Mouse (Mus musculus): Measurements from ENCODE around the gene Clcc1. TPM values are rescaled to one million over a fixed set of nuclear protein-coding genes. Genes with fewer than 3 reads are reported as not detected.

Gene Clcc1
- polyA plus RNA-seq, 1 experiment: 21.8 TPM

DNA sequence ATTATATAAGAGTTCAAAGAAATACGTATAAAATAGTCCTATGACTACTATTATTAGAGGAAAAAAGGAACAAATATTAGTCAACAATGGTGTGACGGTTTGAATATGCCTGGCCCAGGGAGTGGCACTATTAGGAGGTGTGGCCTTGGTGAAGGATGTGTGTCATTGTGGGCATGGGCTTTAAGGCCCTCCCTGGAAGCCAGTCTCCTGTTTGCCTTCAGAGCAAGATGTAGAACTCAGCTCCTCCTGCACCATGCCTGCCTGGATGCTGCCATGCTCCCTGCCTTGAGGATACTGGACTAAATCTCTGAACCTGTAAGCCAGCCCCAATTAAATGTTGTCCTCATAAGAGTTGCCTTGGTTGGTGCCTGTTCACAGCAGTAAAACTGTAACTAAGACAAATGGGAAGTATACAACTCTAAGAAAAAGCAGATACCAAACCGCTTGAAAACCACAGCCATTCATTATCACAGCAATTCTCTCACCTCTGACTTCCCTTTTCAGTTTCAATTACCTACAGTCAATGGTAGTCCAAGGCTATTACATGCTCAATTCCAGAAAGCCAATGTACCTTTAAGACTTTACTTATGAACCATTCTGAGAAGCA is 64.3 kb downstream of the Clcc1 start:
- H3K27me3 ChIP-seq (ENCODE audit: control insufficient read depth, insufficient read depth, insufficient read length): no peaks in the 10 kb centered on the region
- TF ChIP-seq MYOG (IDR thresholded peaks at IDR 0.05; ENCODE audit: control insufficient read depth in 1 of 3, insufficient read depth in 1 of 3, insufficient read length in 2 of 3, low read depth in 2 of 3) (no peak), USF1 (IDR thresholded peaks at IDR 0.05; ENCODE audit: low read depth) (no peak), POLR2A (IDR thresholded peaks at IDR 0.05; ENCODE audit: insufficient read length, low read depth) (no peak), TCF3 (IDR thresholded peaks at IDR 0.05; ENCODE audit: insufficient read length, low read depth) (no peak), SRF (IDR thresholded peaks at IDR 0.05; ENCODE audit: control insufficient read depth, insufficient read length, low read depth) (no peak), MAX (IDR thresholded peaks at IDR 0.05; ENCODE audit: low read depth) (no peak), REST (IDR thresholded peaks at IDR 0.05; ENCODE audit: insufficient read depth, insufficient read length) (no peak), POLR2AphosphoS2 (IDR thresholded peaks at IDR 0.05; ENCODE audit: insufficient read length, low read depth) (no peak), E2F4 (IDR thresholded peaks at IDR 0.05; ENCODE audit: insufficient read depth) (no peak)
- H3K4me3 ChIP-seq: no peak overlapping the region
- H3K79me2 ChIP-seq (ENCODE audit: control insufficient read depth, insufficient read depth): peaks cover 83% of the 10 kb centered on the region
- H3K4me2 ChIP-seq (ENCODE audit: low read depth): no peak overlapping the region
- H3K36me3 ChIP-seq (ENCODE audit: control insufficient read depth, insufficient read depth): no peaks in the 10 kb centered on the region
- H3ac ChIP-seq (ENCODE audit: control insufficient read depth, insufficient read length): no peak overlapping the region

DNA sequence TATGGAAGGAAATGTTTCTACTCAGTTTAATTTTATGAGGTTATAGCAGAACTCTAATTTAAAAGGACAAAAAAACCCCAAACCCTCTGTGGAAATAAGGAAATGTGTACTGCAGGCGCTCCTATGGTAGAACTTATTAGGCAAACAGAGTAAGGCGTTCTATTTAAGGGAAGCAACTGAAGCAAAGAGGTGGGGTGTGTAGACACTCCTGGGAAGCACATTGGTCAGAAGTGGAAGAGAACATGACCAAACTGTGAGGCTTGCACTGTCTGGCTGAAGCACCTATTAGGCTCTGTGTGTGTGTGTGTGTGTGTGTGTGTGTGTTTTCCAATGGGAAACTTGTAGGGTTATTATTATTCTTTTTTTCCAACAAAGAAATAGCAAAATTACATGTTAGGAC is 65.6 kb downstream of the Clcc1 start:
- Histone ChIP-seq H3K4me2 (ENCODE audit: low read depth) (peak overlapping the region; percentile 20), H3K27me3 (ENCODE audit: control insufficient read depth, insufficient read depth, insufficient read length) (no peaks in the 10 kb centered on the region), H3K79me2 (ENCODE audit: control insufficient read depth, insufficient read depth) (peaks cover 70% of the 10 kb centered on the region), H3ac (ENCODE audit: control insufficient read depth, insufficient read length) (no peak overlapping the region), H3K36me3 (ENCODE audit: control insufficient read depth, insufficient read depth) (no peaks in the 10 kb centered on the region), H3K4me3 (no peak overlapping the region)
- no peak for TF ChIP-seq REST (IDR thresholded peaks at IDR 0.05; ENCODE audit: insufficient read depth, insufficient read length)
- no peak for TF ChIP-seq TCF3 (IDR thresholded peaks at IDR 0.05; ENCODE audit: insufficient read length, low read depth)
- TF ChIP-seq MYOG (IDR thresholded peaks at IDR 0.05; ENCODE audit: control insufficient read depth in 1 of 3, insufficient read depth in 1 of 3, insufficient read length in 2 of 3, low read depth in 2 of 3): no peak
- no peak for TF ChIP-seq POLR2A (IDR thresholded peaks at IDR 0.05; ENCODE audit: insufficient read length, low read depth)
- no peak for TF ChIP-seq E2F4 (IDR thresholded peaks at IDR 0.05; ENCODE audit: insufficient read depth)
- no peak for TF ChIP-seq MAX (IDR thresholded peaks at IDR 0.05; ENCODE audit: low read depth)
- no peak for TF ChIP-seq POLR2AphosphoS2 (IDR thresholded peaks at IDR 0.05; ENCODE audit: insufficient read length, low read depth)
- TF ChIP-seq MYOD1 (IDR thresholded peaks at IDR 0.05; ENCODE audit: control insufficient read depth in 1 of 3, insufficient read length in 2 of 3, low read depth in 2 of 3): no peak
- TF ChIP-seq USF1 (IDR thresholded peaks at IDR 0.05; ENCODE audit: low read depth): no peak
- no peak for TF ChIP-seq SRF (IDR thresholded peaks at IDR 0.05; ENCODE audit: control insufficient read depth, insufficient read length, low read depth)
- no peak for TF ChIP-seq TCF12 (IDR thresholded peaks at IDR 0.05; ENCODE audit: insufficient read depth, poor library complexity, severe bottlenecking)

DNA sequence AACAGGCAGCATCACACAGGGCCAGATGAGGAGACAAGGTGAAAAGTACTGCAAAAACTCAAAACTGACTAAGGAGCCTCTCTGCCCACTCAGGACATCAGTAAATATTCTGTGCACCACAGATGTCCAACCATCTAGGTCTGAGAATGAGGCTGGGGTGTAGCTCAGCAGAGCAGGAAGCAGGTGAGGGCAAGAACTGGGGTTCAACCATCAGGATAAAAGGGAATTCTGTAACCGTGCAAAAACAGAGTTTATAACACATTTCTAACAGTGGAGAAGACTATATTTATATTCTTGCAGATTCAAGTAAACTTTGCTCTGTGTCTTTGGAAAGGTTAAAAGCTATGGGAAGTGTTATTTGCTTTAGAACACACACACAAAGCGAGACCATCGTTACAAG is 66.0 kb downstream of the Clcc1 start:
- H3K79me2 ChIP-seq (ENCODE audit: control insufficient read depth, insufficient read depth): peaks cover 66% of the 10 kb centered on the region
- H3K36me3 ChIP-seq (ENCODE audit: control insufficient read depth, insufficient read depth): no peaks in the 10 kb centered on the region
- no peak overlapping the region for H3K4me3 ChIP-seq
- no peak overlapping the region for H3ac ChIP-seq (ENCODE audit: control insufficient read depth, insufficient read length)
- TF ChIP-seq MAX (IDR thresholded peaks at IDR 0.05; ENCODE audit: low read depth) (no peak), SRF (IDR thresholded peaks at IDR 0.05; ENCODE audit: control insufficient read depth, insufficient read length, low read depth) (no peak), TCF12 (IDR thresholded peaks at IDR 0.05; ENCODE audit: insufficient read depth, poor library complexity, severe bottlenecking) (no peak), MYOD1 (IDR thresholded peaks at IDR 0.05; ENCODE audit: control insufficient read depth in 1 of 3, insufficient read length in 2 of 3, low read depth in 2 of 3) (no peak), REST (IDR thresholded peaks at IDR 0.05; ENCODE audit: insufficient read depth, insufficient read length) (no peak), POLR2A (IDR thresholded peaks at IDR 0.05; ENCODE audit: insufficient read length, low read depth) (no peak), MYOG (IDR thresholded peaks at IDR 0.05; ENCODE audit: control insufficient read depth in 1 of 3, insufficient read depth in 1 of 3, insufficient read length in 2 of 3, low read depth in 2 of 3) (no peak), POLR2AphosphoS2 (IDR thresholded peaks at IDR 0.05; ENCODE audit: insufficient read length, low read depth) (no peak), E2F4 (IDR thresholded peaks at IDR 0.05; ENCODE audit: insufficient read depth) (no peak), USF1 (IDR thresholded peaks at IDR 0.05; ENCODE audit: low read depth) (no peak), CEBPB (IDR thresholded peaks at IDR 0.05; ENCODE audit: insufficient read depth, poor library complexity, severe bottlenecking) (no peak)
- peak overlapping the region; percentile 20 for H3K4me2 ChIP-seq (ENCODE audit: low read depth)
- no peaks in the 10 kb centered on the region for H3K27me3 ChIP-seq (ENCODE audit: control insufficient read depth, insufficient read depth, insufficient read length)

DNA sequence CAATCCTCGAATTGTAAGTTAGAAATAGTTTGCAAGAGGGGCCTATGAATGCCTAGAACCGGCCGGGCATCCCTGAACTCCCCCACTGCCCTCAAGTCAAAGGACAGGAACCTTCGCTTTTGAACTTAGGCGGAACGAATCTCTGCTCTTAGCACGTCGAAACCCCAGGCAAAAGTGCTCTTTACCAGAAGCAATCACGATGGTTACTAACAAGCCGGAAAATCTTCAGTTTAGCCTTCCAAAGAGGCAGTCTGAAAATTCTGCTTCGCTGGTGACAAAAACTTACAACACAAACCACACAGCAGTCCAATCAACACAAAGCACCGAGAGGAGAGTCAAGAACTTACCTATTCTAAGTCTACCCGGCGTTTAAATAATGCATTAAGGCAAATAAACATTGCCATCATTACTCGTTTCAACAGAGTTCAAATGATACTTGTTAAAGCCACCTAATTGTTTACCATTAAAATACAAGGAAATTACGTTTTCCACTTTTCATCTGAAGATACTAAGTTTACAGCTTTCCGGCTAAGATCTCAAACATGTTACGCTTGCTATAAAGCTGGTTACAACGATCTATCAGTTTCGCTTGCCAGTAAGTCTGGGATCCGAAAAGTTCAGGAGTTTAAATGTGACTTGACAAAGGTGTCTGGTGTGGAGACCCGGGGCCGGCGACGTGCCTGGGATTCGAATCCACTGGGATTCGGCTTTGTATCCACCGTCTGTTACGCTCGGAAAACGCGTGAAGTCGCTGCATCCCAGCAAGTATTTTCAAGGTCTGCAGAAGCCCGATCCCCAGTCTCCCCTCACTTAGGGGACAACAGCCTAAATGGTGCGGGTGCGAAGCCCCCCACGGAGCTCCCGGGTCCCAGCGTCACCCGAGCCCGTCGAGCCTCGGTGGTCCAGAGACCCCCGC is 67.6 kb downstream of the Clcc1 start:
- Histone ChIP-seq H3K4me3 (peak overlapping the region; percentile 49), H3K27me3 (ENCODE audit: control insufficient read depth, insufficient read depth, insufficient read length) (no peaks in the 10 kb centered on the region), H3K36me3 (ENCODE audit: control insufficient read depth, insufficient read depth) (no peaks in the 10 kb centered on the region), H3K79me2 (ENCODE audit: control insufficient read depth, insufficient read depth) (peaks cover 52% of the 10 kb centered on the region), H3ac (ENCODE audit: control insufficient read depth, insufficient read length) (peak overlapping the region; percentile 39), H3K4me2 (ENCODE audit: low read depth) (peak overlapping the region; percentile 79)
- TF ChIP-seq TCF12 (IDR thresholded peaks at IDR 0.05; ENCODE audit: insufficient read depth, poor library complexity, severe bottlenecking): no peak
- TF ChIP-seq SRF (IDR thresholded peaks at IDR 0.05; ENCODE audit: control insufficient read depth, insufficient read length, low read depth): no peak
- TF ChIP-seq POLR2AphosphoS2 (IDR thresholded peaks at IDR 0.05; ENCODE audit: insufficient read length, low read depth): no peak
- no peak for TF ChIP-seq REST (IDR thresholded peaks at IDR 0.05; ENCODE audit: insufficient read depth, insufficient read length)
- TF ChIP-seq MYOD1 (IDR thresholded peaks at IDR 0.05; ENCODE audit: control insufficient read depth in 1 of 3, insufficient read length in 2 of 3, low read depth in 2 of 3): no peak
- TF ChIP-seq USF1 (IDR thresholded peaks at IDR 0.05; ENCODE audit: low read depth): no peak
- no peak for TF ChIP-seq POLR2A (IDR thresholded peaks at IDR 0.05; ENCODE audit: insufficient read length, low read depth)

Data from myocyte (in vitro differentiated cells).